Mouse (Mus musculus) ovary, postnatal 14 days (tissue): ENCODE measurements around the gene Gm21760.
"Not testable (repeated sequence)": the region's sequence is repeated elsewhere in the genome, so short reads cannot be mapped to it uniquely, and the experiment has no call there.

Experiments
- DNase-seq: peaks from one replicate; pipeline ENCODE4 v3.0.0; 2022; ENCODE audit warnings: low spot score

Gm21760 gene

DNA sequence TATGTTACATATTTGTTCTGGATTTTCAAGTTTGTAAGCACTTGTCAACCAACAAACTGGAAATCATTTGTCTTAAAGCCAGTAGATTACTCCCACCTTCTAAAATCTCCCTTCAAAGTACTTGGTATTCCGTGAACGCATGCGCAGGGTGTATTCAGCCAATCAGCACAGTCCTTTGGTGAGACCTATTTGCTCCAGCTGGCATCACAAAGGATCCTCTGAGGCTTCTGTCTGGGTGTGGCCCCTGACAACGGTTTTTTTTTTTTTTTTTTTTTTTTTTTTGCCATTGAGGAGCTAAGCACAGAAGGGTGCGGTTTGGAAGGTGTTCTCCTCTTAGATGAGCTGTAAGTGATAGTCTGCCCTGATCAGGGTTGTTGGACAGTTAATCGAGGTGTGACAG, at the start of gene Gm21760:
Gene Gm21760 (plus strand): TSS at position 301 of the 400 bp plus-strand sequence.
- not testable (repeated sequence) for DNase-seq
